Mouse (Mus musculus): ENCODE data around the gene Tmem219. TPM values are rescaled to one million over a fixed set of nuclear protein-coding genes. Genes with fewer than 3 reads are reported as not detected.

The Tmem219 gene
- polyA plus RNA-seq, 1 experiment from 2014 or later: 34.1 TPM

DNA sequence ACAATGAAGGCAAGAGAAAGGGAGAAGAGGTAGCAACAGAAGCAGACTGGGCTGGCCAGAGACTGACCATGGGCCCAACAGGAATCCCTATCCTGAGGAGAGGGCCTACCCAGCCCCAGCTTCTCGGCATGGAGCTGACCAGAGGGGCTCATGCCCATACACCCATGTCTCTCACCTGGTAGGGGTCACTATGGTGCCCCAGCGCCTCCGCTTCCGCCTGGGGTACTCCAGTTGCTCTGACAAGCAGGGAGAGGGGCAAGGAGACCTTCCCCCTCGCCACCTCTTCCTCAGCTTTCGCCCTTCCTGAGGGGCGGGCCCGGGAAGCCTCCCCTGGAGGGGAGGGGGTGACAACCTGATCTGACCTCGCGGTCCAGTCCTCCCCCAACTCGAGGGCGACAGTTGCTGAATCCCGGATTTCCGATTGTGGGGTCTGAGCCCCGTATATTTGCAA lies 39.0 kb downstream of the Tmem219 start:
- no peak for ATAC-seq (ENCODE audit: insufficient read depth, low FRiP score)
- H3K4me2 ChIP-seq (ENCODE audit: low read depth, low read length): peak overlapping the region; percentile 95
- peak overlapping the region; percentile 88 for H3K4me3 ChIP-seq (replicated peaks; ENCODE audit: low read length)
- peak overlapping the region; percentile 92 for H3K9ac ChIP-seq (ENCODE audit: low read length)
- no peaks in the 10 kb centered on the region for H3K27me3 ChIP-seq (ENCODE audit: control insufficient read depth, insufficient read depth, low read length)
- H3K36me3 ChIP-seq (ENCODE audit: control insufficient read depth, insufficient read depth, low read length): peaks cover 5% of the 10 kb centered on the region; the same call in 1 of the 2 replicates
- peaks cover 21% of the 10 kb centered on the region for H3K4me1 ChIP-seq (ENCODE audit: control insufficient read depth, insufficient read depth, low read length)
- no peaks in the 10 kb centered on the region for H3K9me3 ChIP-seq (replicated peaks; ENCODE audit: control insufficient read depth, low read length)
- peak overlapping the region; percentile 94 for H3K27ac ChIP-seq (ENCODE audit: low read length)
- WGBS: under 1% methylated on average over 15 of the region's 15 CpGs

DNA sequence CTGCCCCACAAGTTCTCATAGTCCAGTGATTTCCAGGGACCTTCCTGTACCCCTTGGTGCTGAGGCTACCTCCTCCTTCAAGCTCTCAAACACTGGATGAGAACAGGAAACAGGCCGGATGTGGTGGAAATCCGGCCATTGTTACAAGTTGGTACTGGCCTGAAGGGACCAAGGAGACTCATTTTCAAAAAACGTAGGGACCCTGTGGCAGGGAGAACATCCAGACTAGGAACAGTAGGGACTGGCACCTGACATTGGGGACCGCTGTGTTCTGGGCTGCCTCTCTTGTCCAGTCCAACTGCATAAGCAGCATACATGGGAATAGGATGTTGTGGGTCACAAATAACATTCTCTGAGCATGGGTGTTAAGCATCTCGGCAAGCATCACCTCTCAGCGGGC lies 41.7 kb downstream of the Tmem219 start:
- ATAC-seq (ENCODE audit: insufficient read depth, low FRiP score): no peak
- Histone ChIP-seq H3K4me1 (ENCODE audit: control insufficient read depth, insufficient read depth, low read length) (peaks cover 21% of the 10 kb centered on the region), H3K36me3 (ENCODE audit: control insufficient read depth, insufficient read depth, low read length) (peaks cover 17% of the 10 kb centered on the region), H3K4me3 (replicated peaks; ENCODE audit: low read length) (no peak overlapping the region; the same call in 1 of the 2 replicates), H3K27ac (ENCODE audit: low read length) (peak overlapping the region; percentile 26; the same call in 1 of the 2 replicates), H3K9me3 (replicated peaks; ENCODE audit: control insufficient read depth, low read length) (no peaks in the 10 kb centered on the region), H3K27me3 (ENCODE audit: control insufficient read depth, insufficient read depth, low read length) (no peaks in the 10 kb centered on the region), H3K9ac (ENCODE audit: low read length) (no peak overlapping the region; the same call in 1 of the 2 replicates), H3K4me2 (ENCODE audit: low read depth, low read length) (peak overlapping the region; percentile 95; the same call in 1 of the 2 replicates)
- 71% methylated on average over 6 of the region's 6 CpGs for WGBS

DNA sequence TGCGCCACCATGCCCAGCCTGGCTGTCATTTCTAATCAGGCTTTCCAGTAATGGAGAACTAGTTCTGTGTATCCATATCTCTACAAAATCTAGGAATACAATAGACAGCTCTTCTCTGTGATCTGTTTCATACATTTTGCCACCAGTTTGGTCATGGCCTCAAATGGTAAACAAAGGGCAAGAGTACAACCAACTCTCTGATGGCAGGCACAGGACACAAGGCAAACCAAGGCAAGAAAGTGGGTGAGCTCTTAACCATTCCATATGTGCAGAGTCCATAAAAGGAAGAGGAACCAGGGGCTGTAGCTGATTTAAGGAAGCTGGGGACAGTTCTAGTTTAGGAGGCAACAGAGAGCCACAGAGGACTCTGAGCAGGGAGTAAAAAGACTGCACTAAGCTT lies 45.5 kb downstream of the Tmem219 start:
- no peak for ATAC-seq (ENCODE audit: insufficient read depth, low FRiP score)
- Histone ChIP-seq H3K9me3 (replicated peaks; ENCODE audit: control insufficient read depth, low read length) (no peaks in the 10 kb centered on the region), H3K9ac (ENCODE audit: low read length) (no peak overlapping the region), H3K4me3 (replicated peaks; ENCODE audit: low read length) (no peak overlapping the region), H3K36me3 (ENCODE audit: control insufficient read depth, insufficient read depth, low read length) (peaks cover 34% of the 10 kb centered on the region), H3K4me1 (ENCODE audit: control insufficient read depth, insufficient read depth, low read length) (peaks cover 8% of the 10 kb centered on the region), H3K27ac (ENCODE audit: low read length) (no peak overlapping the region), H3K4me2 (ENCODE audit: low read depth, low read length) (no peak overlapping the region), H3K27me3 (ENCODE audit: control insufficient read depth, insufficient read depth, low read length) (no peaks in the 10 kb centered on the region)
- WGBS: 100% methylated on average over 1 of the region's 1 CpGs

DNA sequence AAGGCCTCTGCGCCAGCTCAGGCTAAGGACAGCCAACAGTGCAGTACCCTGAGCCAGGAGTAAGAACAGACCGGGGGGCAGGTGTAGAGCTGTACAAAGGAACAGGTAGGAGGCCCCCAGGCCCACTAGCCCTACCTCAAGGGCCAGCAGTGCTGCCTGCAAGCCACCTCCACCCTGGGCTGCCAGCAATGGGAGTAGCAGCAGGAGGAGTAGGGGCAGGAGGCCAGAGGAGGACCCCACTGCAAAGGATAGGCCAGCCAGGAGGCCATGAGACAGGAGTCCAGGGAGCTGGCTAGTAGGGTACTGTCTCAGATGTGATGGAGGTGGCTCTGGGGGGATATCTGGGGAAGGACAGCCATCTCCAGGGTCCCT lies 52.2 kb downstream of the Tmem219 start:
- Histone ChIP-seq H3K9me3 (replicated peaks; ENCODE audit: control insufficient read depth, low read length) (no peaks in the 10 kb centered on the region), H3K27me3 (ENCODE audit: control insufficient read depth, insufficient read depth, low read length) (no peaks in the 10 kb centered on the region), H3K4me3 (replicated peaks; ENCODE audit: low read length) (no peak overlapping the region), H3K9ac (ENCODE audit: low read length) (no peak overlapping the region), H3K4me2 (ENCODE audit: low read depth, low read length) (no peak overlapping the region), H3K36me3 (ENCODE audit: control insufficient read depth, insufficient read depth, low read length) (peaks cover 52% of the 10 kb centered on the region), H3K4me1 (ENCODE audit: control insufficient read depth, insufficient read depth, low read length) (no peaks in the 10 kb centered on the region), H3K27ac (ENCODE audit: low read length) (no peak overlapping the region)
- no peak for ATAC-seq (ENCODE audit: insufficient read depth, low FRiP score)
- 100% methylated on average over 2 of the region's 2 CpGs for WGBS

DNA sequence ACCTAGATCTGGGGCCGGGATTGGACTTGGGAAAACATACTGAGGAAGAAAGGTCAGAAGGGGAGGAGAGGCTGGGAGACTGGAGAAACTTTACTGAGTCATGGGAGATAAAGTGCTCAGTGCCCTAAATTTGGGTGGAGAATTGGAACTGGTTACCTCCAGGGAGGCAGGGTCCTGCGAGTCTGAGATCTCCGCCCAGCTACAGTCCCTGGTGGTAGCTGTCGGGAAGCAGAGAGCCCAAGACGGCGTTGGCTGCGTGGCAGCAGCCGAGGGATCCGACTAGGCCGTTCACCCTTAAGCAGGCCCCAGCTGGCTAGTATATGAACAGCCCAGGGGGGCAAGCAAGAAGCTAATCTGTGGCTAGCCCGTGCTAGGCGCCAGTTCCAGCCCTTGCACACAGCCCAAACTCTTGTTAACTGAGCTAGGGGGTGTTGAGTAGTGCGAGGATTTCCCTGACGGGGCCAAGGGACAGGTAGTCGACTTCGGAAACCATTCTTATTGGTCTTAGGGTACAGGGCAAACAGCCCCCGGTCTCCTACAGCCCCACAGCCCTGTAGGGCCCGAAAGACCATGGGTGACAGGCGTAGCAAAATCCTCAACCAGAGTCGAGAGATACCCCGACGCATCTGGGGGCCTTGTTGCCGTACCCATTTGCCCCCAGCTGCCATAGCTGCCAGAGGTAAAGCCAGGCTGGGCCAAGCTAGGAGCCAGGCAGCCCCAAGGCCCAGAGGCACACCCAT lies 52.8 kb downstream of the Tmem219 start:
- no peak for ATAC-seq (ENCODE audit: insufficient read depth, low FRiP score)
- no peak overlapping the region for H3K4me2 ChIP-seq (ENCODE audit: low read depth, low read length)
- 91% methylated on average over 23 of the region's 23 CpGs for WGBS
- no peaks in the 10 kb centered on the region for H3K27me3 ChIP-seq (ENCODE audit: control insufficient read depth, insufficient read depth, low read length)
- no peak overlapping the region for H3K9ac ChIP-seq (ENCODE audit: low read length)
- no peaks in the 10 kb centered on the region for H3K4me1 ChIP-seq (ENCODE audit: control insufficient read depth, insufficient read depth, low read length)
- H3K36me3 ChIP-seq (ENCODE audit: control insufficient read depth, insufficient read depth, low read length): peaks cover 48% of the 10 kb centered on the region
- no peaks in the 10 kb centered on the region for H3K9me3 ChIP-seq (replicated peaks; ENCODE audit: control insufficient read depth, low read length)
- no peak overlapping the region for H3K27ac ChIP-seq (ENCODE audit: low read length)
- no peak overlapping the region for H3K4me3 ChIP-seq (replicated peaks; ENCODE audit: low read length)

DNA sequence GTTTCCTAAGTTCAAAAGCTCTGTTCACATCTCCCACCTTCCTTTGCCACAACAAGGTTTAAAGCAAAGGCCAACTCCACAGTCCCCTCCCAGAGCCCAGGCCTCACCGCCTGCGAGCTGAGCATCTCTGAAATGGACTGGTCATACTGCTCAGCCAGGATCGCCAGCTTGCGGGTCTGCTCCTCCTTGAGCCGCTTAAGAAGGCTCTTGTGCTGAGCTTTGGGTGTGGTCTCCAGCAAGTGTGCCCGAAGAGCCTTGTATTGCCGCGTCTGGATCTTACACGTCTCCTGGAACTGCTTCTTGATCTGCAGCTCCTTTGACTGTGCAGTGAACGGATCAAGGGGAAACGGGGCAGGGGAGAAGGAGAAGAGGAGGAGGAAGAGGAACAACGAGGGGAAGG lies 54.7 kb downstream of the Tmem219 start:
- Histone ChIP-seq H3K9ac (ENCODE audit: low read length) (no peak overlapping the region), H3K27ac (ENCODE audit: low read length) (no peak overlapping the region), H3K4me2 (ENCODE audit: low read depth, low read length) (no peak overlapping the region), H3K36me3 (ENCODE audit: control insufficient read depth, insufficient read depth, low read length) (peaks cover 40% of the 10 kb centered on the region), H3K9me3 (replicated peaks; ENCODE audit: control insufficient read depth, low read length) (no peaks in the 10 kb centered on the region), H3K4me1 (ENCODE audit: control insufficient read depth, insufficient read depth, low read length) (peaks cover 15% of the 10 kb centered on the region; the same call in 1 of the 2 replicates), H3K27me3 (ENCODE audit: control insufficient read depth, insufficient read depth, low read length) (no peaks in the 10 kb centered on the region), H3K4me3 (replicated peaks; ENCODE audit: low read length) (no peak overlapping the region)
- WGBS: 80% methylated on average over 12 of the region's 12 CpGs
- no peak for ATAC-seq (ENCODE audit: insufficient read depth, low FRiP score)

DNA sequence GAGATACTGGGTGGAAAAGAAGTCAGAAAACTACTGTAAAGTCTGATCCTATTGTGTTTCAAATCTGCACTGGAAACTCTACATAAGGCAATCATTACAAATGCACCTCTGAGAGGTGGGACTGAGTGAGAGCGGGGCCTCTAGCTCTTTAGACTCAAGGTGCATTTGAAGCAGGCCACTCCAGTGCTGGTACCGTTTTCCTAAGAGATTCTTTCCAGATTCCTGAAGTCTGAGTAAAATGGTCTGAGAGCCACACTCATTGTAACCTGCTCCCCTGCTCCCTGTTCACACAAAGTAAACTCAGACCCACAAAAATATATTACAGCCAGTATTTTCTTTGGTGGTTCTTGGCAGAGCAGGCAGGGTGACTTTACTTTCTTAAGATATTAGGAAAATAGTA lies 55.2 kb downstream of the Tmem219 start:
- H3K4me1 ChIP-seq (ENCODE audit: control insufficient read depth, insufficient read depth, low read length): peaks cover 19% of the 10 kb centered on the region; the same call in 1 of the 2 replicates
- H3K27me3 ChIP-seq (ENCODE audit: control insufficient read depth, insufficient read depth, low read length): no peaks in the 10 kb centered on the region
- ATAC-seq (ENCODE audit: insufficient read depth, low FRiP score): no peak
- no peak overlapping the region for H3K27ac ChIP-seq (ENCODE audit: low read length)
- no peak overlapping the region for H3K4me2 ChIP-seq (ENCODE audit: low read depth, low read length)
- peaks cover 36% of the 10 kb centered on the region for H3K36me3 ChIP-seq (ENCODE audit: control insufficient read depth, insufficient read depth, low read length)
- no peak overlapping the region for H3K9ac ChIP-seq (ENCODE audit: low read length)
- H3K9me3 ChIP-seq (replicated peaks; ENCODE audit: control insufficient read depth, low read length): no peaks in the 10 kb centered on the region
- no peak overlapping the region for H3K4me3 ChIP-seq (replicated peaks; ENCODE audit: low read length)
- WGBS: 88% methylated on average over 2 of the region's 2 CpGs

DNA sequence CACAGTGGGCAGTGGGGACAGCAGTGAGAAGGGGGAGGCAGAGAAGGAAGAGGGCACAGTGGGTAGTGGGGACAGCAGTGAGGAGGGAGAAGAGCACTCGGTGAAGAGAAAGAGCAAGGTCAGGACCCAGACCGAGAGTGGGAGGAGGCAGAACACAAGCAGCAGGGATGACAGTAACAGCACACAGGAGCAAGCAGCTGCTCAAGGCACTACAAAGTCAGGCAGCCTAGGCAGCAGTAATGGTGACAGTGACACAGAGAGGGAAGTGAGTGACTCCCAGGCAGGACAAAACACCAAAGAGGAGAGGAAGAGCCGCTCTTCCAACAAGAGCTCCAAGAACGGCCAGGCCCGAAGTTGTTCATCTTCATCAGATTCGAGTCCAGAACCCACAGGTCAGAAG lies 58.9 kb downstream of the Tmem219 start:
- peak overlapping the region; percentile 73 for H3K4me3 ChIP-seq (replicated peaks; ENCODE audit: low read length)
- no peaks in the 10 kb centered on the region for H3K27me3 ChIP-seq (ENCODE audit: control insufficient read depth, insufficient read depth, low read length)
- H3K4me1 ChIP-seq (ENCODE audit: control insufficient read depth, insufficient read depth, low read length): peaks cover 23% of the 10 kb centered on the region
- peaks cover 17% of the 10 kb centered on the region; the same call in 1 of the 2 replicates for H3K36me3 ChIP-seq (ENCODE audit: control insufficient read depth, insufficient read depth, low read length)
- H3K27ac ChIP-seq (ENCODE audit: low read length): peak overlapping the region; percentile 30; the same call in 1 of the 2 replicates
- peak overlapping the region; percentile 88 for H3K4me2 ChIP-seq (ENCODE audit: low read depth, low read length)
- ATAC-seq (ENCODE audit: insufficient read depth, low FRiP score): no peak
- 51% methylated on average over 6 of the region's 6 CpGs for WGBS
- H3K9me3 ChIP-seq (replicated peaks; ENCODE audit: control insufficient read depth, low read length): no peaks in the 10 kb centered on the region
- peak overlapping the region; percentile 84 for H3K9ac ChIP-seq (ENCODE audit: low read length)

DNA sequence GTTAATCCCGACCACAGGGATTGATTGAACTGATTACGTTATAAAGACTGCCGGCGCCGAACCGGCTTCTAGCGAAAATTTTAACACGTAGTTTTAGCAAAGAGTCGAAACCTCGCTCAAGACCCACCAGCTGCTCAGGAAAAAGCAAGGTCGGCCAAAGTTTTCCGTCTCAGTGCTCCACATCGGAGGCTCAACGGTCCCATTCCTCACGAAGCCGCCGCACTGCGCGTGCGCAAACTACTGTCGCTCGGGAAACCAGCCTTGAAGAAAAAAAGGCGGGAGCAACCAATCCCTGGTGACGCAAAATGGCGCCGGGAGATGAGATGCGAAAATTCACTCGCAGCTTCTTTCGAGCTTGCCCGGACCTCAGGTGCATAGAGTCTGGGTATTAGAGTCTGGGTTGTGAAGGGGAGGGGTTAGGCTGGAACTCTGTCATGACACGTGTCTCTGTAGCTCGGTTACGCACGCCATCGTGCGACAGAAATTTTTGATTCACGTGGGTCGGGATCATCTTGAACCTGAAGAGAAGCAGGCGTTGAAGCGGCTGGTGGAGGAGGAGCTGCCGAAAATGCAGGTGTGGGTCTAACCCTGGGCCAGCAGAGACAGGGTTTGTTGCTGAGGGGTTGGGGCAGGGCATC lies 60.5 kb downstream of the Tmem219 start, which contains the start of gene Ino80e:
Gene Ino80e, minus strand, starts transcription at position 231 of the 638 bp plus-strand sequence.
- H3K9ac ChIP-seq (ENCODE audit: low read length): peak within 1 kb of the TSS; percentile 84
- peak; percentile 75 for ATAC-seq (ENCODE audit: insufficient read depth, low FRiP score)
- WGBS: under 1% methylated on average over 41 of the region's 41 CpGs
- peaks cover 11% of the 10 kb centered on the region; the same call in 1 of the 2 replicates for H3K36me3 ChIP-seq (ENCODE audit: control insufficient read depth, insufficient read depth, low read length)
- H3K27ac ChIP-seq (ENCODE audit: low read length): peak within 1 kb of the TSS; percentile 83
- H3K4me2 ChIP-seq (ENCODE audit: low read depth, low read length): peak within 1 kb of the TSS; percentile 88
- H3K4me3 ChIP-seq (replicated peaks; ENCODE audit: low read length): peak within 1 kb of the TSS; percentile 73
- no peaks in the 10 kb centered on the region for H3K9me3 ChIP-seq (replicated peaks; ENCODE audit: control insufficient read depth, low read length)
- no peaks in the 10 kb centered on the region for H3K27me3 ChIP-seq (ENCODE audit: control insufficient read depth, insufficient read depth, low read length)
- H3K4me1 ChIP-seq (ENCODE audit: control insufficient read depth, insufficient read depth, low read length): peaks cover 23% of the 10 kb centered on the region

All from stomach, embryonic 16.5 days (tissue).